Mouse (Mus musculus) limb, embryonic 14.5 days (tissue): ENCODE measurements around the gene Rpl9-ps6. TPM values are rescaled to one million over a fixed set of nuclear protein-coding genes. Genes with fewer than 3 reads are reported as not detected.

Experiments used
- ATAC-seq: fragments of 200-750 bp; cut with Nextera tagmentation; 2 replicates; pipeline ENCODE4 v1.8.0; 2017; ENCODE audit warnings: low read depth, moderate number of reproducible peaks, moderate TSS enrichment; ENCODE audit not compliant: low FRiP score
- DNase-seq: peaks from one replicate; pipeline ENCODE4 v3.0.0-alpha.2; 2015; ENCODE audit warnings: low spot score
- H3K27ac ChIP-seq: fragments of 300-500 bp; sonication (generic); replicated peaks from 2 replicates; pipeline ENCODE4 v1.5.1; 2014; ENCODE audit warnings: low read depth, mild to moderate bottlenecking, low read length, moderate library complexity, mixed read lengths
- H3K27me3 ChIP-seq: fragments of 300-500 bp; sonication (generic); 2 replicates; pipeline ENCODE4 v1.6.1; 2014; ENCODE audit warnings: low read length, mixed read lengths; ENCODE audit not compliant: control insufficient read depth, insufficient read depth
- H3K36me3 ChIP-seq: fragments of 300-500 bp; sonication (generic); 2 replicates; pipeline ENCODE4 v1.6.1; 2014; ENCODE audit warnings: mild to moderate bottlenecking, low read length, moderate library complexity, mixed read lengths; ENCODE audit not compliant: control insufficient read depth, insufficient read depth
- H3K4me1 ChIP-seq: fragments of 300-500 bp; sonication (generic); 2 replicates; pipeline ENCODE4 v1.6.1; 2014; ENCODE audit warnings: antibody characterized with exemption, low read length, mixed read lengths; ENCODE audit not compliant: control insufficient read depth, insufficient read depth
- H3K4me2 ChIP-seq: fragments of 300-500 bp; sonication (generic); replicated peaks from 2 replicates; pipeline ENCODE4 v1.6.1; 2014; ENCODE audit warnings: low read depth, mild to moderate bottlenecking, low read length, moderate library complexity; ENCODE audit not compliant: severe bottlenecking
- H3K4me3 ChIP-seq: fragments of 300-500 bp; sonication (generic); replicated peaks from 2 replicates; pipeline ENCODE4 v1.5.1; 2014; ENCODE audit warnings: low read length
- H3K9ac ChIP-seq: fragments of 300-500 bp; sonication (generic); 2 replicates; pipeline ENCODE4 v1.6.1; 2014; ENCODE audit warnings: mild to moderate bottlenecking, low read depth, low read length, moderate library complexity; ENCODE audit not compliant: severe bottlenecking
- H3K9me3 ChIP-seq: fragments of 300-500 bp; sonication (generic); 2 replicates; pipeline ENCODE4 v1.6.1; 2016; ENCODE audit warnings: low read length; ENCODE audit not compliant: control insufficient read depth
- POLR2A ChIP-seq: fragments of 200-500 bp; IDR thresholded peaks from 2 replicates; pipeline ENCODE4 v1.8.0; 2012; ENCODE audit warnings: inconsistent platforms, mild to moderate bottlenecking, moderate library complexity, borderline replicate concordance; ENCODE audit not compliant: insufficient read depth, insufficient read length; ENCODE audit errors: extremely low read depth
- WGBS: fragments of 180-500 bp; shearing (Covaris S2); extraction: QIAGEN DNeasy Blood & Tissue Kit; methylation state at CpG from one replicate; pipeline ENCODE4 v1.1.7; 2014; 5-methylcytosine and 5-hydroxymethylcytosine counted together
- polyA plus RNA-seq, 2 experiments: library from polyadenylated mRNA; depleted of rRNA in 1 of 2; stranded (reverse) in 1 of 2; unstranded in 1 of 2; fragments of >200 nt; fragmentation: Nextera tagmentation in 1 of 2; extraction: Ambion mirVana in 1 of 2; gene quantifications; 2 replicates each; pipeline versions ENCODE4 v1.2.1 to v1.2.3; 2012 to 2014

The Rpl9-ps6 gene
- polyA plus RNA-seq, 2 experiments = 47.7 to 162 TPM

DNA sequence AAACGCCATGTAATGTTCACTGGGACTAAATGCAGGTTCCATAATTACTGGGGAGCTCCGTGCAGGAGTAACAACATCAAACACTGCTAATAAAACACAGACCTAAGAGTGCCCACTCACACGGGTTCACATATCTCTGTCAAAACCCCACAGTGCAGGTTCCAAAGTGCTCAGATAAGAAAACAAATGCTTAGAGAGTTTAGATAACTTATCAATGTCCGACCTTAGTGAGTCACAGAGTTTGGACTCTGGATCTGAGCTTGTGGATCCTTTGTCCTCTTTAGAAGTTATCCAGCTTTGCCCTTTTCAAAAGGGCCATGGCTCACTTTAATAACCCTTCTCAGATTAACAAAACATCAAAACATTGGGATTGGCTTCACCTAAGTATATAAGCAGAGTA is 15.1 kb upstream of the Rpl9-ps6 start:
- no peak for TF ChIP-seq POLR2A
- no peak overlapping the region for H3K4me2 ChIP-seq
- H3K27me3 ChIP-seq = no peaks in the 10 kb centered on the region
- H3K9ac ChIP-seq = no peak overlapping the region
- no peak for DNase-seq
- H3K4me1 ChIP-seq = no peaks in the 10 kb centered on the region
- 33% methylated on average over 4 of the region's 4 CpGs for WGBS
- no peak overlapping the region for H3K4me3 ChIP-seq
- no peak for ATAC-seq
- H3K27ac ChIP-seq = no peak overlapping the region
- H3K9me3 ChIP-seq = no peaks in the 10 kb centered on the region
- no peaks in the 10 kb centered on the region for H3K36me3 ChIP-seq

DNA sequence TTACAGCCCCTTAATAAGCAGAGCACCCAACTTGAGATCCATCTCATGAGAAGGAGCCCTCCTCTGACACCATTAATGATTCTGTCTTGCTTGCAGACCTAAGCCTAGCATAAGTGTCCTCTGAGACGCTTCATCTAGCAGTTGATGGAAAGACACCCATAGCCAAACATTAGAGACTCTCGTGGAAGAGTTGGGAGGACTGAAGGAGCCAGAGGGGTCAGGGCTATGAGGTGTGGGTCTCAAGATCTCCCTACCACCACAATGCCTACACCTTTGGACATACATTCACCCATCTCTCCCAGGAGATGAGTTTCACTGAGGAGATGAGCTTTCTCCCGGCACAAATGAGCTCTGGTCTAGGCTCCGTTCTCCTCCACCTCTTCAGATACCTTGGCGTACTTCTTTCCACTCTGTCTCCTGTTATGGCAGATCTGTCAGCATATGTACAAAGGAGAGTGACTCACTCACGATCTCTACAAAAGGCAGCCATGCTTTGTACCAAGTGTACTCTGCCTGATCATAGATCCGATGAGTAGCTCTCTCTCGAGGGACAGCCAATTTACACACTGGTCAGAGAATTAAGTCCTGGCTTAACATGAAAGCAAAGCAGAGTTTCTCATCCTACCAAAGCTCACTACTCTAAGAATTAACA is 14.5 kb upstream of the Rpl9-ps6 start:
- no peak for TF ChIP-seq POLR2A
- DNase-seq (no peak), ATAC-seq (no peak)
- H3K9me3 ChIP-seq = no peaks in the 10 kb centered on the region
- no peak overlapping the region for H3K9ac ChIP-seq
- no peak overlapping the region for H3K4me3 ChIP-seq
- H3K27ac ChIP-seq = no peak overlapping the region
- WGBS = 77% methylated on average over 8 of the region's 8 CpGs
- no peaks in the 10 kb centered on the region for H3K4me1 ChIP-seq
- no peaks in the 10 kb centered on the region for H3K36me3 ChIP-seq
- H3K4me2 ChIP-seq = no peak overlapping the region
- no peaks in the 10 kb centered on the region for H3K27me3 ChIP-seq

DNA sequence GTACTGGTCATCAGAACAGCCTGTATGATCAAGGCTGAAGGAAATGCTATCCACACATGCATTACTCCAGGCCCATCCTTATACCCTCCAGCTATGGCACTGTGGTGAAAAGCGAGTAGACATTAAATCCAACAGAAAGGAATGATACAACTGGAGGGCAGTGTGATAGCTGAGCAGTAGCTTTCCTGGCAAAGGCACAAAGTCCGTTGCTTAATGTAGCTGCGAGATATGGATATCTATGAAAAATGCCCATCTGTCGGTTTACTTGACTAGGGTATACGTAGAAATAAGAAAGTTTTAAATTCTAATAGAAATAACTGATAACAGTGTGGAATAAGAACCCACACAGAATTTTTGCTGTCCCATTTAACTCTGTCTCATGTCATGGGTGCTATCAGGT is 13.9 kb upstream of the Rpl9-ps6 start:
- no peaks in the 10 kb centered on the region for H3K4me1 ChIP-seq
- H3K4me3 ChIP-seq = no peak overlapping the region
- no peaks in the 10 kb centered on the region for H3K9me3 ChIP-seq
- no peak for ATAC-seq
- H3K27ac ChIP-seq = no peak overlapping the region
- no peak overlapping the region for H3K4me2 ChIP-seq
- WGBS = 88% methylated on average over 5 of the region's 5 CpGs
- TF ChIP-seq POLR2A = no peak
- H3K27me3 ChIP-seq = no peaks in the 10 kb centered on the region
- no peak overlapping the region for H3K9ac ChIP-seq
- H3K36me3 ChIP-seq = no peaks in the 10 kb centered on the region
- DNase-seq = no peak

GRCm38 (mm10) chr19:32476712-32477052 is 10.3 kb upstream of the Rpl9-ps6 start:
- DNase-seq = no peak
- TF ChIP-seq POLR2A = no peak
- no peak for ATAC-seq
- H3K4me1 ChIP-seq = no peaks in the 10 kb centered on the region
- no peak overlapping the region for H3K27ac ChIP-seq
- no peaks in the 10 kb centered on the region for H3K27me3 ChIP-seq
- H3K9me3 ChIP-seq = no peaks in the 10 kb centered on the region
- WGBS = 80% methylated on average over 4 of the region's 4 CpGs
- H3K9ac ChIP-seq = no peak overlapping the region
- no peak overlapping the region for H3K4me2 ChIP-seq
- H3K4me3 ChIP-seq = no peak overlapping the region
- H3K36me3 ChIP-seq = no peaks in the 10 kb centered on the region

- Histone ChIP-seq H3K9ac (no peak overlapping the region), H3K4me1 (no peaks in the 10 kb centered on the region), H3K27ac (no peak overlapping the region), H3K4me3 (no peak overlapping the region), H3K4me2 (no peak overlapping the region), H3K36me3 (no peaks in the 10 kb centered on the region), H3K9me3 (no peaks in the 10 kb centered on the region), H3K27me3 (no peaks in the 10 kb centered on the region)
- ATAC-seq (no peak), DNase-seq (no peak)
- no peak for TF ChIP-seq POLR2A
- 79% methylated on average over 12 of the region's 12 CpGs for WGBS
Observed at GRCm38 (mm10) chr19:32476016-32476711, 9.8 kb upstream of the Rpl9-ps6 start.
